Mouse (Mus musculus): Measurements from ENCODE around the gene Bcl11b. TPM values are rescaled to one million over a fixed set of nuclear protein-coding genes. Genes with fewer than 3 reads are reported as not detected.

Bcl11b gene
- polyA plus RNA-seq, 1 experiment: not detected

DNA sequence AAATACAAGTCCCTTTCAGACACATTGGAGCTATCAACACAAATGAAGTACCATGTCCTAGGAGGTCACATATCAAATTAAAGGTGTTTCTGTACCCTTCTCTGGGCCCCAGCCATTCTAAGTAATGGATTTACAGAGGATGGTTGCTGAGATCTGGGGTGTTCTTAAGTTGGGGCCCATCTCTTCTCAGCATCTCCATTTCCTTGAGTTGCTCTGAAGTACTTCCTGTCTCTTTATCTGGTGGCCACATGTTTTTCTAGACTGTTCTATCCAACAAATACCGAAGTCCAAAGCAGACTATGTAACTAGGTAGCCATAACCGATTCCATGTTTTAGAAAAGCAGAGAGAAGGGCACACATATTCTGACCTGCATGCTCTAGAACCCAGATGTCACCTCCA, 83.3 kb downstream of the Bcl11b start:
- TF ChIP-seq GATA1 (IDR thresholded peaks at IDR 0.05; ENCODE audit: low read length): no peak

DNA sequence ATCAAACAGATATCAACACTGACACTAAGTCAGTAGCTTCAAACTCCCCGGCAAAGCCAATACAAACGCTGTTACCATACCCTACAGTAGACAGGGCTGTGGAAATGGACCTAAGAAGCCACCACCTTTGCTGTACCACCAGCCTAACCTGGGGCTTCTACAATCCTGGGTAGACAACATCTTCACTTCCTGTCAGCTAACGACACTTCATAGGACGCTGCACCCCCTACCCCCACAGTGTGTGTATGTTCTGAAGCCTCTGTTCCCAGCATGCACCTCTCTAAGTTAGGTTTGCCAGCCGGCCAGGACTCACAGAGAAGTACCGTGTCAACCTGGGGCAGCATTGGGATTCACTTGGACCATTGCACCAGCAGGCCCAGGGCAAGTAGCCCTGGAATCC, 84.6 kb downstream of the Bcl11b start:
- TF ChIP-seq GATA1 (IDR thresholded peaks at IDR 0.05; ENCODE audit: low read length): no peak

DNA sequence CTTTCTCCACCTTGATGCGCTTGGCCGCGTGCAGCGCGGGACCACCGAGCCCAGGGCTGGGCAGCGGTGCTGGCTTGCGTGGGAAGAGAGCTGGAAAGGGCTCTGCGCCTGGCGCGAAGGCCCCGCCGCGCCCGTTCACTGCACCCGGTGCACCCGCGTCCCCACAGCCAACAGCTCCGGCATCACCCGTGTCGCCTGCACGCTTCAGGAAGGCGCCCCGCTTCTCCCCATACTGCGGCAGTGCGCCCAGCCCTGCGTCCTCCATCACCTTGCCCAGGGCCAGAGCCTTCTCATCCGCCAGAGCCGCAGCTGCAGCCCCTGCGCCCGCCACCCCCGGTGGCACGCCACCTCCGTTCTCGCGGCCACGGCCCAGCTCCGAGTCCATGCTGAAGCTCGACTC, 87.4 kb downstream of the Bcl11b start:
- TF ChIP-seq GATA1 (IDR thresholded peaks at IDR 0.05; ENCODE audit: low read length): no peak

DNA sequence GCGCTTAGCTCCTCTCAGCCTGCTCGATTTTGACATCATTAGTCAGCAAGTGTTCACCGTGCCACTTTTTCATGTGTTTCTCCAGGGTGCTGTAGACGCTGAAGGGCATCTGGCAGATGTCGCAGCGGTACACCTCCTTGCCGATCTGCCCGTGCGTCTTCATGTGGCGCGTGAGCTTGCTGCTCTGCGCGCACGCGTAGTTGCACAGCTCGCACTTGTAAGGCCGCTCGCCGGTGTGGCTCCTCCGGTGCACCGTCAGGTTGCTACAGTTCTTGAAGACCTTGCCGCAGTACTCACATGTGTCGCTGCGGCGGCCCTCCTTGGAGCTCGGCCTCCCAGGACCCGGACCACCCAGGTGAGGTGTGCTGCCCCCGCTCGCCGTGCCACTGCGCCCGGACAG, 88.0 kb downstream of the Bcl11b start:
- TF ChIP-seq GATA1 (IDR thresholded peaks at IDR 0.05; ENCODE audit: low read length): no peak

DNA sequence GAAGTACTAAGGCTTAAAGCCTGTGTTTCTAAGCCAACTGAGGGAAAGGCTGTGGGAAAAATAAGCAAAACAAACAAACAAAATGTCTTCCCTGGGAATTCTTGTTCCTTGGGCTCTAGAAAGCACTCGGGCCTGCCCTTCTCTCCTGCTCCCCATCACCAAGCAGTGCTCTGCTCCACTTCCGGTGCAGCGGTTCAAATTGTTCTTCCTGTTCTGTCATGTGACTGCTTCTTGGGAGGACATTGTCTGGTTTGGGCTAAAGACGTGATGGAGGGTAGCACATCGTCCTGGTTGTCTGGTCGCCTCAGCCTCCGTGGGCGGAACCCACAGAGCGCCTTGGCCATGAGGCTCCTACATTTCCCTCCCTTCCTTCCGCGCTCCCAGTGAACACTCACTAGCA, 94.6 kb downstream of the Bcl11b start:
- no peak for TF ChIP-seq GATA1 (IDR thresholded peaks at IDR 0.05; ENCODE audit: low read length)

DNA sequence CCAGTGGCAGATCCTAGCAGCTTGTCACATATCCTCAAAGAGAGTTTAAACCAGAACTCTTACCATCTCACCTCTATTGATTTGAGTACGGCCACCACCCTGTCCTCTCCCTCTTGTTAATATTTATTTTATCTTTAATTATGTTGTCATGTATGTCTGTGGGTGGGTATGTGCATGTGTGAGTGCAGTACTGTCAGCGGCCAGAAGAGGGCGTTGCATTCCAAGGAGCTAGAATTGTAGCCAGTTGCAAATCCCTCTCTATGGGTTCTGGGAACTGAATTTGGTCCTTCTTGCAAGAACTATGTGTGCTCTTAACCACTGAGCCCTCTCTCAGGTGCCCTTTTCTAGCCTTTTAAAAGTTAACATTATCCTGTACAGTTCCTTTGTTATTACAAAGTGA, 98.1 kb downstream of the Bcl11b start:
- no peak for TF ChIP-seq GATA1 (IDR thresholded peaks at IDR 0.05; ENCODE audit: low read length)

DNA sequence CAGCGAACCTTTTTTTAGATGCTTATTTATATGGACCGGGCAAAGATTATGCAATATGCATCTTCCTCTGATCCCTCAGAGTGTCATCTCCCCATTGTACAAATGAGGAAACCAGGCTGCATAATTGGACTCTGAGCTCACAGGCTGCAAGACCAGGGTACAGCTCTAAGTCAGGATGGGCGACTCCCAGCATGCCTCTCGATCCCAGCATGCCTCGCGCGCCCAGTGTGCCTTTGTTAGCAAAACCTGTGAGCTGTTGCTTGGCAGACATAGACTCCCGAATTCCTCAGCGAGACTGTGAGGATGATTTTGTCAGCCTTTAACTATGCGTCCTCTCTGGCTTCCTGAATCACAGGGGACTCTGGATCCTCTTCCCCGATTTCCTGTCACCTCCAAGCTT, 98.9 kb downstream of the Bcl11b start:
- TF ChIP-seq GATA1 (IDR thresholded peaks at IDR 0.05; ENCODE audit: low read length): no peak

DNA sequence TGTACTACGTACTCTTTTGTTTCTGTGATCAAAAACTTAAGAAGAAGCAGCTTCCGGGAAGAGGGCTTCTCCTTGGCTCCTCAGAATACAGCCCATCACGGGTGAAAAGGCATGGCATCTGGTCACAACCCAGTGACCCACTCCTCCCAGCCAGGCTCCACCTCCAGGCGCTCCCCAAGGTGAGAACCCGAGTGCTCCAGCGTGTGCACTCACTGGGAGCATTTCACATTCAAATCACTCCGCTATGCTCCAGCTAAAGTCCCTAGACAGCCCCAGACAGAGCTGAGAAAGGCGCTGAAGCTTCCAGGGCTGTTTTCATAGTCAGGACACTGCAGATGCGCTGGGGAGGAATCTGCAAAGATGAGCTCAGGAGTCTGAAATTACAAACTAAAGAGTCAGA, 99.5 kb downstream of the Bcl11b start:
- no peak for TF ChIP-seq GATA1 (IDR thresholded peaks at IDR 0.05; ENCODE audit: low read length)

DNA sequence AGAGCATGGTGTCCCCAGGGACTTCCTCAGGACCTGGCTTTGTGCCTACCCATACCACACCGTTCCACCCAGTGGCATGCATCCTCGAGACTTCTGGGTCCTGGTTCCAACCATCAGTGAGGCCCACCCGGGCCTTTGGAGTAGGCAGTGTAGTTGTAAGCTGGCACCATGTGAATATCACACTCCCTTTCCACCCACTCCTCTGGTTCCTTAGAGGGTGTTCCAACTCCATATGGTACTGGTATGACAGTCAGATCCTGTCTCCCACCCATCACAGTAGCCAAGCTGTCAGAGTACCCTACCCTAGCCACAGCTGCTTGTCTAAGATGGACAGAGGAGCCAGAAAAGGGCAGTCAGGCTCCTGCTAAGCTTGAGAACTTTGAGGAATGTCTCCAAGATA, 112.0 kb downstream of the Bcl11b start:
- TF ChIP-seq GATA1 (IDR thresholded peaks at IDR 0.05; ENCODE audit: low read length): no peak

DNA sequence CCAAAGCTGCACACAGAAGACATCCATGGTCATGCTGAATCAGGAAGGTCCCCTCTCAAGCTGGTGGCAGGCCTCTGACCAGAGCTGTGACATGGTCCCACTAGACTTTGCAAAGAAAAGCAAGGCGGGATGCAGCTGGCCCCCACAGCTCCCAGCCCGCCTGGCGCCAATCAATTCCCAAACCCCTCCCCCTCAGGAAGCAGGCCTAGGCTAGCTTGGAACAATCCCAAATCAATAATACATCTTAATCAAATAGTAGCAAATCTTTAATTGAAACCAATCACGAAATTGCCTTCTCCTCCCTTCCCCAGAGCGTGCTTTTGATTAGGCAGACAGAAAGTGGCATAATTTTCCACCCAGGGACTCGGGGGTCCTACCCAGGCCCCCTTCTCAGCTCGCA, 113.1 kb downstream of the Bcl11b start:
- no peak for TF ChIP-seq GATA1 (IDR thresholded peaks at IDR 0.05; ENCODE audit: low read length)

DNA sequence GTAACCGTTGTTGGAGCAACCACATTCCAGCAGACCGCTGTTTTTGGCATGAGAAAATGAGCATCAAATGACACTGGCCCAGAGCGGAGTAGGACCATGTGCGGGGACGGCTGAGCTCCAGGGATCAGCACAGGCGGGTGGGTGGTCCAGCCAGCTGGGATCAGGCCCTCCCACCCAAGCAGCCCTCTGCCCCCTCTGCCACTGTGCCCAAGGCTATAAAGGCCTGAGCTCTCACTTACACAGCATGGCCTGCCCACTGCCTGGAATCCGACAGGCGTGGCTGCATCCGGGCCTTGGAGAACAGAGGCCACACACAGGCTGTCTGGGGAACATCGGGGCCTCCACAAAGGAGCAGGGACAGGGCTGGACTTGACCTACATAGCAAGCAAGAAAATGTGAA, 113.6 kb downstream of the Bcl11b start:
- no peak for TF ChIP-seq GATA1 (IDR thresholded peaks at IDR 0.05; ENCODE audit: low read length)

DNA sequence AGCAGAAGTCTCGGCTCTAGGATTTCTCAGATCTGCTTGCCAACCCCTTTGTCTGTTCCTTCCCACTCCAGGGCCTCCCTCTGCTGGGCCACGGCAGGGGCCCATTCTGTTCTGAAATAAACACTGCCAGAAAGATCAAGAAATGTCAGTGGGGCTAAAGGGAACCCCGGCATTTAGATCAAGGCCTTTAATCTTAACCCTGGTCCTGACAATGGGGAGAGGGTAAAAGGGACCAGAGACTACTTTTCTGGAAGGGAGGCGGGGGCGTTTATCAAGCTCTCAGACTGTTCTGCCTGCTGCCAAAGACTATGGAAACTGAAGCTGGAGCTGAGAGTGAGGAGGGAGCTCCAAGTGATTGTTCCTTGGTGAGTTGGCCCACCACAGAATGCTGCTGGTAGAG, 114.8 kb downstream of the Bcl11b start:
- TF ChIP-seq GATA1 (IDR thresholded peaks at IDR 0.05; ENCODE audit: low read length): no peak

DNA sequence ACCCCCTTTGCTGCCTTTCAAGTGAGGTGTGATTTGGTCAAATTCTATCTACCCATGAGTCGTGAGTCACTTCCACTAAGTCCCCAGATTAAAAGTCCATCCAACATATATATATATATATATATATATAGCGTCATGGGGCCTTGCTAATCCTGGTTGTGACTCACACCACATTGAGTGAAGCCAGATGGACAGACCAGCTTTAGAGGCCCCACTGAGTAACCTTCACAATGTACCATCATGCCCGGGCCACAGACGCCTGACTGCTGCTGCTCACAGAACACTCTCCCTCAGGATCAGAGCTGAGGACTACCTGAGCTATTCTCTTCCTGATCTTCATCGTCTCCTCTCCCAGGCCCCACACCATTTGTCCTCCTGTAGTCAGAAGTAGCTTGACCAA, 115.4 kb downstream of the Bcl11b start:
- no peak for TF ChIP-seq GATA1 (IDR thresholded peaks at IDR 0.05; ENCODE audit: low read length)

DNA sequence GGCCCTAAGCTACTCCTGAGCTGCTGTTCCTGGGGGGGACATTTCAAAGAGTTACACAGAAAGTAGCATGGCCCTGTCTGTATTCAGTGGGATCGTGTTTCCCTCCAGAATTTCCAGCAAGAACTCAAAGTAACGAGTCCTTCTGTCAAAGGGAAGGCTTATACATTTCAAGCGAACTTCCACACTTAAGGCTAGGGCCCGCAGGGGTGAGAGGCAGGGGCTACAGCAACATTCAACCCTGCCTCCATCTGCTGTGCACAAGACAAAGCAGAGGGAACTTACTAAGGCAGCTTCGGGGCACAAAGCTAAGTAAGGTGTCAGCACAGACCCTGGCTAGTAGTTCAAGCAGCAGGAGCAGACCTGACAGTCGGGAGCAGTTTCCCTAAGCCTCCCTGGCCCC, 115.8 kb downstream of the Bcl11b start:
- no peak for TF ChIP-seq GATA1 (IDR thresholded peaks at IDR 0.05; ENCODE audit: low read length)

DNA sequence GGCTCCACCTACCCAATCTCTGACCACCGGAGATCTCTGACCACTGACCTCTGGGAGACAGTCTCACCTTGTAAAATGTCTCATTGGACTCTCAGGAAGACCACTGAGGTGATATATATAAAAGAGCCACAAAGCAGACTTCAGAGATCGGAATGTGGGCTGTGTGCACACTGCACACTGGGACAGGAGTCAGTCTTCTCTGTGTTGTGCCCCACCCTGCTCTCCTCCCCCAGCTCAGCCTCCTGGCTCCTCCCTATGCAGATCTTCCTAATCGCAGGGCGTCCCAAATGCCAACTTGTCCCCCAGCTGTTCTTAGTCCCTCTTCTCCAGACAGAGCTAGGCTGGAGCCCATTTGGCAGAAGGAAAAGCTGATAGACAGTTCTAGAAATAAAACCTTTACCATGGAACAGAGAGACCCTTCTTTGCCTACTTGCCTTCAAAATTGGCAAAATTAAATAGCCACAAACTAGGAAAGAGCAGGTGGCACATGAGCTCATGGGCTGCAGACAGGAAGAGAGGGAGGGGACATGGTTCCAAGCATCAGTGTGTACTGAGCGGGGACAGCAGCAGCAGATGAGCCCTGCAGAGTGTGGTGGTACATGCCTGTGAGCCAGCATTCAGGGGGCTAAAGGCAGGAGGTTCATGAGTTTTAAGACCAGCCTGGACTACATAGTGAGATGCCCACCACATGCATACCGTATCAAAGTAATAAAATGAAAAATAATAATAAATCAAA, 118.9 kb downstream of the Bcl11b start:
- no peak for TF ChIP-seq GATA1 (IDR thresholded peaks at IDR 0.05; ENCODE audit: low read length)

DNA sequence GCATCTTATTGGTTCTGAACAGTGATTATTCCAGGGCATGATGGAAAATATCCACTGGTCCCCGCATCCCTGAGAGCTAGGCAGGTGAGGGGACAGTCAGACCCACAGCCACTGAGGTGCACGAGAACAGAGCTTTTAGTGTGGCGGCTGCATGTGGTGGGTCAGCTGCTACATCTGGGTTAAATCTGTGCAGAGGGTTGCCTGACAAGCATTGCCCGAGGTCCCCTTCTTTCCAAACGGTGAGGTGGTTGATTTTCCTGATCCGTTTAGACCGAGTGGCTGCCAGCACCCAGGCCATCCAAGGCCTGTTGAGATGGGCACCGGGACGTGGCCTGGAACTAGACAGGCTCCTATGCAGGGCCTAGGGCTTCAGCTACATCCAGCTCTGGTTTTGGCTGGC, 121.7 kb downstream of the Bcl11b start:
- TF ChIP-seq GATA1 (IDR thresholded peaks at IDR 0.05; ENCODE audit: low read length): no peak

DNA sequence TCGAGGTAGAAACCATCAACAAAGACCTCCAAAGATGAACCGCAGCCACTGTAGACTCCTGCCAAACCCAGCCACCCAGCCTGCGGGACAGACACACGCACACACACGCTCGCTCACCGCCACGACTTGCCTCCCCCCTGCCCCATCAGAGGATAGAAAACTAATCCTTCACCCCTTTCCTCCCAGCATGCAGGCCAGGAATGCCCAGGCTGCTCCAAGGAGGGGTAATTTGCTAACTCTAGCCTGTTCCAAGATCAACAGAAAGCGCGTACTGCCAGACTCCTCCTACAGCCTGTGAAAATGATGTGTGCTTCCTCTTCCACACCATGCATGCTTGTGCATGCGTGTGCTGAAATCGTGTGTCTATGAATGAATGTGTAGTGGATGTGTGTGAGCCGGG, 122.7 kb downstream of the Bcl11b start:
- TF ChIP-seq GATA1 (IDR thresholded peaks at IDR 0.05; ENCODE audit: low read length): no peak
